Comparison of ENCODE assay signal across 16 mouse cellular contexts in genomic region chr9:63985125-63985524, GRCm38 (mm10). TPM values are rescaled to one million over a fixed set of nuclear protein-coding genes. Genes with fewer than 3 reads are reported as not detected.
DNase-seq lines count a peak whose midpoint lies in the region; ATAC-seq lines count a peak whose summit lies in the region.
"Had no signal": no experiment of that assay in that cellular context is flagged by ENCODE, and none has a peak within 500 bp of the region (broad histone marks: within the 10 kb centered on the region; RNA-seq: fewer than 3 reads in every experiment).

No protein-coding gene starts in this region.

- WGBS in kidney, embryonic 14.5 days = 49% methylated on average over 6 of the region's 6 CpGs
- 53% methylated on average over 6 of the region's 6 CpGs for WGBS in embryonic facial prominence, embryonic 13.5 days
- 57% methylated on average over 6 of the region's 6 CpGs for WGBS in limb, embryonic 15.5 days

- peaks cover 51% of the 10 kb centered on the region for H3K4me1 ChIP-seq in kidney, embryonic 14.5 days (ENCODE audit: control insufficient read depth, insufficient read depth, low read length)
- H3K4me1 ChIP-seq in brown adipose tissue, adult 24 weeks (ENCODE audit: control insufficient read depth, insufficient read depth, insufficient read length, low read length) = peaks cover 56% of the 10 kb centered on the region
- H3K4me1 ChIP-seq in embryonic facial prominence, embryonic 13.5 days = peaks cover 92% of the 10 kb centered on the region
- peaks cover 74% of the 10 kb centered on the region for H3K4me1 ChIP-seq in limb, embryonic 15.5 days

- no peak for DNase-seq in kidney, adult 9 months
- DNase-seq in testis, postnatal 10 days (ENCODE audit: low spot score) = no peak
- DNase-seq in layer of hippocampus, adult 11-12 months (ENCODE audit: low spot score) = no peak
- no peak for DNase-seq in layer of hippocampus, postnatal 36 days
- DNase-seq: cerebellum, adult 2 months; kidney, postnatal 10 days; lung, adult 2 months; thymus, adult 2 months had no signal

- no peaks in the 10 kb centered on the region for H3K9me3 ChIP-seq in kidney, embryonic 14.5 days (ENCODE audit: control insufficient read depth, low read length)
- H3K9me3 ChIP-seq in embryonic facial prominence, embryonic 13.5 days = no peaks in the 10 kb centered on the region
- H3K9me3 ChIP-seq in limb, embryonic 15.5 days = no peaks in the 10 kb centered on the region
- H3K9me3 ChIP-seq: hindbrain, embryonic 10.5 days; midbrain, embryonic 13.5 days; neural tube, embryonic 12.5 days had no signal

- peak overlapping the region; percentile 56; the same call in 1 of the 2 replicates for H3K27ac ChIP-seq in kidney, embryonic 14.5 days (ENCODE audit: low read depth, low read length)
- H3K27ac ChIP-seq in brown adipose tissue, adult 24 weeks (replicated peaks; ENCODE audit: low read depth, low read length) = peak overlapping the region; percentile 43; the same call in 1 of the 2 replicates
- H3K27ac ChIP-seq in embryonic facial prominence, embryonic 13.5 days = peak overlapping the region; percentile 78
- H3K27ac ChIP-seq in limb, embryonic 15.5 days = peak overlapping the region; percentile 17; the same call in 1 of the 2 replicates
- H3K27ac ChIP-seq: left cerebral cortex, adult 2 months; midbrain, embryonic 13.5 days; neural tube, embryonic 12.5 days had no signal

- no peaks in the 10 kb centered on the region for H3K27me3 ChIP-seq in kidney, embryonic 14.5 days (ENCODE audit: control insufficient read depth, insufficient read depth, low read length)
- no peaks in the 10 kb centered on the region for H3K27me3 ChIP-seq in embryonic facial prominence, embryonic 13.5 days
- H3K27me3 ChIP-seq in limb, embryonic 15.5 days = no peaks in the 10 kb centered on the region
- H3K27me3 ChIP-seq: midbrain, embryonic 13.5 days; neural tube, embryonic 12.5 days had no signal

- H3K4me2 ChIP-seq in kidney, embryonic 14.5 days (replicated peaks; ENCODE audit: low read depth, low read length) = no peak overlapping the region
- no peak overlapping the region for H3K4me2 ChIP-seq in embryonic facial prominence, embryonic 13.5 days
- H3K4me2 ChIP-seq in limb, embryonic 15.5 days = no peak overlapping the region
- H3K4me2 ChIP-seq: midbrain, embryonic 13.5 days; neural tube, embryonic 12.5 days had no signal

- H3K4me3 ChIP-seq in kidney, embryonic 14.5 days (ENCODE audit: low read length) = no peak overlapping the region
- no peak overlapping the region for H3K4me3 ChIP-seq in brown adipose tissue, adult 24 weeks (ENCODE audit: insufficient read depth, low read depth, low read length)
- H3K4me3 ChIP-seq in embryonic facial prominence, embryonic 13.5 days = no peak overlapping the region
- H3K4me3 ChIP-seq in limb, embryonic 15.5 days = no peak overlapping the region
- H3K4me3 ChIP-seq: hindbrain, embryonic 10.5 days; left cerebral cortex, adult 2 months; midbrain, embryonic 13.5 days; neural tube, embryonic 12.5 days had no signal

- peak overlapping the region; percentile 19; the same call in 1 of the 2 replicates for H3K9ac ChIP-seq in kidney, embryonic 14.5 days (ENCODE audit: low read depth, low read length)
- no peak overlapping the region for H3K9ac ChIP-seq in embryonic facial prominence, embryonic 13.5 days
- H3K9ac ChIP-seq in limb, embryonic 15.5 days = no peak overlapping the region
- H3K9ac ChIP-seq: midbrain, embryonic 13.5 days; neural tube, embryonic 12.5 days had no signal

- ATAC-seq in kidney, embryonic 14.5 days (ENCODE audit: low FRiP score, low TSS enrichment) = no peak
- no peak for ATAC-seq in embryonic facial prominence, embryonic 13.5 days (ENCODE audit: insufficient number of reproducible peaks, insufficient read depth, low FRiP score, low TSS enrichment, low read depth)
- no peak for ATAC-seq in limb, embryonic 15.5 days (ENCODE audit: insufficient number of reproducible peaks, low FRiP score, low TSS enrichment, low read depth)
- ATAC-seq: midbrain, embryonic 13.5 days had no signal

- H3K36me3 ChIP-seq in kidney, embryonic 14.5 days (ENCODE audit: control insufficient read depth, insufficient read depth, low read length) = peaks cover 8% of the 10 kb centered on the region; the same call in 1 of the 2 replicates
- peaks cover 15% of the 10 kb centered on the region for H3K36me3 ChIP-seq in embryonic facial prominence, embryonic 13.5 days
- peaks cover 5% of the 10 kb centered on the region; the same call in 1 of the 2 replicates for H3K36me3 ChIP-seq in limb, embryonic 15.5 days
- H3K36me3 ChIP-seq: midbrain, embryonic 13.5 days; neural tube, embryonic 12.5 days had no signal

RNA-seq across cellular contexts. Expression of gene Smad6, which starts 36.7 kb away (rescaled TPM):
- polyA plus RNA-seq in kidney, embryonic 14.5 days (2014; fragmentation: Nextera tagmentation; extraction: Ambion mirVana) = 12.2 and 14.3 TPM in 2 replicates
- polyA plus RNA-seq in brown adipose tissue, adult 24 weeks (2012; ENCODE audit: insufficient read depth, insufficient read length, missing spikeins) = 5.3 and 14.8 TPM in 2 replicates
- polyA plus RNA-seq in embryonic facial prominence, embryonic 13.5 days (2015; fragmentation: Nextera tagmentation; extraction: Ambion mirVana) = 16.7 and 17.4 TPM in 2 replicates
- polyA plus RNA-seq in limb, embryonic 15.5 days (2015; fragmentation: Nextera tagmentation; extraction: Ambion mirVana) = 7.1 and 9.4 TPM in 2 replicates
- 1 to 10 TPM; 1.4 to 2.2 TPM for total RNA-seq in layer of hippocampus, postnatal 36 days (2021)

Comparison
In these comparisons a context has a peak if more than half of its experiments do, and no peak if none do; other contexts are left out.
1. H3K27ac ChIP-seq: peak in every context shown above with its lines; median percentile 78 in embryonic facial prominence, embryonic 13.5 days; 56 in kidney, embryonic 14.5 days; 43 in brown adipose tissue, adult 24 weeks; 17 in limb, embryonic 15.5 days.